Comparison of ENCODE assay signal across 8 mouse cellular contexts in genomic region chr7:99916741-99917319, GRCm38 (mm10). TPM values are rescaled to one million over a fixed set of nuclear protein-coding genes. Genes with fewer than 3 reads are reported as not detected.
DNase-seq lines count a peak whose midpoint lies in the region; ATAC-seq and TF ChIP-seq lines count a peak whose summit lies in the region.

No protein-coding gene starts in this region.

- ATAC-seq in intestine, embryonic 16.5 days, result peak; percentile 55; the same call in 1 of the 2 replicates
- 0 out of 2 replicates have a peak, but pooled peaks have one; percentile 5 for ATAC-seq in limb, embryonic 15.5 days (ENCODE audit: insufficient number of reproducible peaks, low FRiP score, low TSS enrichment, low read depth)
- ATAC-seq in midbrain, embryonic 14.5 days (ENCODE audit: low FRiP score, low TSS enrichment), result peak; percentile 51

- peak; percentile 40 to 67 for DNase-seq in layer of hippocampus, adult 18-20 months (ENCODE audit: low spot score in 2 of 2)
- DNase-seq in layer of hippocampus, adult 9-11 months, result no peak
- DNase-seq in cerebellum, postnatal 10 days, result peak; percentile 76 to 84
- DNase-seq in gastrocnemius, postnatal 10 days, result peak; percentile 63
- DNase-seq in midbrain, embryonic 14.5 days, result peak; percentile 69
- peak; percentile 83 for DNase-seq in thymus, adult 2 months

- no peaks in the 10 kb centered on the region for H3K36me3 ChIP-seq in intestine, embryonic 16.5 days (ENCODE audit: control insufficient read depth, insufficient read depth, low read length)
- 0 out of 2 replicates have a peak, but pooled peaks cover 11% of the 10 kb centered on the region for H3K36me3 ChIP-seq in limb, embryonic 15.5 days
- no peaks in the 10 kb centered on the region for H3K36me3 ChIP-seq in midbrain, embryonic 14.5 days (ENCODE audit: control insufficient read depth, insufficient read depth, low read length)
- H3K36me3 ChIP-seq in thymus, adult 2 months (ENCODE audit: control insufficient read depth, insufficient read depth, low read length), result no peaks in the 10 kb centered on the region

- H3K27me3 ChIP-seq in intestine, embryonic 16.5 days (replicated peaks; ENCODE audit: control insufficient read depth, insufficient read depth, low read length), result 0 out of 2 replicates have a peak, but pooled peaks cover 8% of the 10 kb centered on the region
- H3K27me3 ChIP-seq in limb, embryonic 15.5 days, result peaks cover 18% of the 10 kb centered on the region
- no peaks in the 10 kb centered on the region; the same call in 1 of the 2 replicates for H3K27me3 ChIP-seq in midbrain, embryonic 14.5 days (ENCODE audit: control insufficient read depth, insufficient read depth, low read length)
- H3K27me3 ChIP-seq in thymus, adult 2 months (ENCODE audit: control insufficient read depth, insufficient read depth, low read length), result no peaks in the 10 kb centered on the region

- peak overlapping the region; percentile 45 for H3K4me3 ChIP-seq in intestine, embryonic 16.5 days (ENCODE audit: low read length)
- H3K4me3 ChIP-seq in limb, embryonic 15.5 days, result peak overlapping the region; percentile 36
- peak overlapping the region; percentile 28 for H3K4me3 ChIP-seq in midbrain, embryonic 14.5 days (replicated peaks; ENCODE audit: low read depth, low read length)
- peak overlapping the region; percentile 54 for H3K4me3 ChIP-seq in thymus, adult 2 months (ENCODE audit: control insufficient read depth, insufficient read depth, low read length)

- peak overlapping the region; percentile 85 for H3K4me2 ChIP-seq in intestine, embryonic 16.5 days (ENCODE audit: low read depth, low read length)
- peak overlapping the region; percentile 78 for H3K4me2 ChIP-seq in limb, embryonic 15.5 days
- peak overlapping the region; percentile 65 for H3K4me2 ChIP-seq in midbrain, embryonic 14.5 days (ENCODE audit: low read length)

- no peaks in the 10 kb centered on the region for H3K9me3 ChIP-seq in intestine, embryonic 16.5 days (ENCODE audit: control insufficient read depth, low read length)
- H3K9me3 ChIP-seq in limb, embryonic 15.5 days, result no peaks in the 10 kb centered on the region
- H3K9me3 ChIP-seq in midbrain, embryonic 14.5 days (ENCODE audit: control insufficient read depth, low read length), result no peaks in the 10 kb centered on the region

- TF ChIP-seq POLR2A in thymus, adult 2 months (IDR thresholded peaks at IDR 0.05; ENCODE audit: control insufficient read depth, extremely low read depth, insufficient read depth, low read length, poor library complexity), result no peak

- peaks cover 14% of the 10 kb centered on the region for H3K4me1 ChIP-seq in intestine, embryonic 16.5 days (ENCODE audit: control insufficient read depth, insufficient read depth, low read length)
- H3K4me1 ChIP-seq in limb, embryonic 15.5 days, result peaks cover 19% of the 10 kb centered on the region
- H3K4me1 ChIP-seq in midbrain, embryonic 14.5 days (ENCODE audit: control insufficient read depth, insufficient read depth, low read length), result peaks cover 14% of the 10 kb centered on the region
- H3K4me1 ChIP-seq in thymus, adult 2 months (replicated peaks; ENCODE audit: control insufficient read depth, insufficient read depth, low read length), result peaks cover 77% of the 10 kb centered on the region

- TF ChIP-seq CTCF in thymus, adult 2 months (IDR thresholded peaks at IDR 0.05; ENCODE audit: borderline replicate concordance, control insufficient read depth, extremely low read depth, insufficient read depth, low read length, poor library complexity), result peak; percentile 80

- WGBS in intestine, embryonic 16.5 days, result 4% methylated on average over 22 of the region's 22 CpGs
- 6% methylated on average over 22 of the region's 22 CpGs for WGBS in limb, embryonic 15.5 days
- WGBS in midbrain, embryonic 14.5 days, result 6% methylated on average over 22 of the region's 22 CpGs
- 14% methylated on average over 22 of the region's 22 CpGs for WGBS in thymus, adult 2 months

- peak overlapping the region; percentile 63 for H3K9ac ChIP-seq in intestine, embryonic 16.5 days (ENCODE audit: low read depth, low read length)
- peak overlapping the region; percentile 29; the same call in 1 of the 2 replicates for H3K9ac ChIP-seq in limb, embryonic 15.5 days
- peak overlapping the region; percentile 27 for H3K9ac ChIP-seq in midbrain, embryonic 14.5 days (replicated peaks; ENCODE audit: low read length)

- H3K27ac ChIP-seq in intestine, embryonic 16.5 days (ENCODE audit: low read length), result no peak overlapping the region
- 0 out of 2 replicates have a peak overlapping the region, but pooled peaks have one; percentile 4 for H3K27ac ChIP-seq in limb, embryonic 15.5 days
- H3K27ac ChIP-seq in midbrain, embryonic 14.5 days (replicated peaks; ENCODE audit: low read depth, low read length), result no peak overlapping the region
- peak overlapping the region; percentile 16 for H3K27ac ChIP-seq in thymus, adult 2 months (ENCODE audit: control insufficient read depth, insufficient read depth, low read length)

RNA-seq across cellular contexts. Expression of gene Spcs2, which starts 53.6 kb away (rescaled TPM):
- 10 to 100 TPM; 97.3 to 99.4 TPM for total RNA-seq in layer of hippocampus, adult 18-20 months (2021)
- 10 to 100 TPM; 55.7 to 62.1 TPM for total RNA-seq in gastrocnemius, postnatal 10 days (2021)
- 393 and 423 TPM in 2 replicates for polyA plus RNA-seq in intestine, embryonic 16.5 days (2015; fragmentation: Nextera tagmentation; extraction: Ambion mirVana)
- polyA plus RNA-seq in limb, embryonic 15.5 days (2015; fragmentation: Nextera tagmentation; extraction: Ambion mirVana), result 338 and 353 TPM in 2 replicates
- polyA plus RNA-seq in midbrain, embryonic 14.5 days (2014; fragmentation: Nextera tagmentation; extraction: Ambion mirVana), result 285 and 286 TPM in 2 replicates
- polyA plus RNA-seq in thymus, adult 2 months (2012; rRNA removed), result 83.7 and 91.7 TPM in 2 replicates

RNA-seq across cellular contexts. Expression of gene Xrra1, which starts 57.9 kb away (rescaled TPM):
- total RNA-seq in layer of hippocampus, adult 18-20 months (2021), result 1 to 10 TPM; 1.2 TPM
- total RNA-seq in gastrocnemius, postnatal 10 days (2021), result 1 to 10 TPM; 1.3 TPM
- polyA plus RNA-seq in intestine, embryonic 16.5 days (2015; fragmentation: Nextera tagmentation; extraction: Ambion mirVana), result 0.11 and 0.12 TPM in 2 replicates
- polyA plus RNA-seq in limb, embryonic 15.5 days (2015; fragmentation: Nextera tagmentation; extraction: Ambion mirVana), result 0.19 and 0.57 TPM in 2 replicates
- 1.0 and 1.2 TPM in 2 replicates for polyA plus RNA-seq in midbrain, embryonic 14.5 days (2014; fragmentation: Nextera tagmentation; extraction: Ambion mirVana)
- polyA plus RNA-seq in thymus, adult 2 months (2012; rRNA removed), result 26.0 and 36.9 TPM in 2 replicates

Comparison
In these comparisons a context has a peak if more than half of its experiments do, and no peak if none do; other contexts are left out.
1. ATAC-seq: peak in every context shown above with its lines; median percentile 55 in intestine, embryonic 16.5 days; 51 in midbrain, embryonic 14.5 days; 5 in limb, embryonic 15.5 days.
2. H3K27ac ChIP-seq: peak in limb, embryonic 15.5 days (single experiment) and thymus, adult 2 months (single experiment); none in intestine, embryonic 16.5 days (single experiment) and midbrain, embryonic 14.5 days (single experiment).
3. RNA of gene Xrra1, which starts 57.9 kb away (polyA plus RNA-seq): 26.0 to 36.9 TPM in thymus, adult 2 months; 1.0 to 1.2 TPM in midbrain, embryonic 14.5 days, 0.19 to 0.57 TPM in limb, embryonic 15.5 days and 0.11 to 0.12 TPM in intestine, embryonic 16.5 days; every median in the first group is over 10 times any median in the second.
4. Peak in every context shown above with its lines, with median percentiles within 50 percentile points of each other: H3K4me2 ChIP-seq, H3K4me3 ChIP-seq and H3K9ac ChIP-seq.